Mouse (Mus musculus): ENCODE data around the gene Bcl10.

- TF ChIP-seq POLR2A (IDR thresholded peaks at IDR 0.05; ENCODE audit: low read depth, low read length): no peak
- no peak for TF ChIP-seq CTCF (IDR thresholded peaks at IDR 0.05; ENCODE audit: borderline replicate concordance, insufficient read depth, low read length)
These were observed 16.8 kb downstream of the Bcl10 start for GRCm38 (mm10) chr3:145939402-145939801.
